Mouse (Mus musculus): ENCODE data around the gene Sf3a2. TPM values are rescaled to one million over a fixed set of nuclear protein-coding genes. Genes with fewer than 3 reads are reported as not detected.

Sf3a2 gene
- polyA plus RNA-seq, 1 experiment from 2014 or later, result 39.0 TPM

- WGBS, result 56% methylated on average over 7 of the region's 7 CpGs
- no peak for ATAC-seq
- TF ChIP-seq CTCF (IDR thresholded peaks at IDR 0.05; ENCODE audit: low read depth), result no peak
- H3K9ac ChIP-seq (ENCODE audit: low read depth, low read length), result no peak overlapping the region
- no peak overlapping the region for H3K27ac ChIP-seq (ENCODE audit: low read depth, low read length)
- no peaks in the 10 kb centered on the region for H3K9me3 ChIP-seq (ENCODE audit: control insufficient read depth)
- no peak overlapping the region for H3K4me2 ChIP-seq (replicated peaks; ENCODE audit: low read depth)
- H3K27me3 ChIP-seq (replicated peaks; ENCODE audit: control insufficient read depth, insufficient read depth, low read length), result peaks cover 39% of the 10 kb centered on the region
- H3K4me1 ChIP-seq (replicated peaks; ENCODE audit: control insufficient read depth, insufficient read depth, low read length), result no peaks in the 10 kb centered on the region
- no peaks in the 10 kb centered on the region for H3K36me3 ChIP-seq (ENCODE audit: control insufficient read depth, insufficient read depth)
- H3K4me3 ChIP-seq (ENCODE audit: low read depth, low read length), result no peak overlapping the region
Measured at GRCm38 (mm10) chr10:80836949-80837379, 39.0 kb downstream of the Sf3a2 start.

- Histone ChIP-seq H3K4me1 (replicated peaks; ENCODE audit: control insufficient read depth, insufficient read depth, low read length) (no peaks in the 10 kb centered on the region), H3K36me3 (ENCODE audit: control insufficient read depth, insufficient read depth) (no peaks in the 10 kb centered on the region), H3K27me3 (replicated peaks; ENCODE audit: control insufficient read depth, insufficient read depth, low read length) (peaks cover 45% of the 10 kb centered on the region), H3K9ac (ENCODE audit: low read depth, low read length) (no peak overlapping the region), H3K27ac (ENCODE audit: low read depth, low read length) (no peak overlapping the region), H3K4me2 (replicated peaks; ENCODE audit: low read depth) (no peak overlapping the region), H3K9me3 (ENCODE audit: control insufficient read depth) (no peaks in the 10 kb centered on the region), H3K4me3 (ENCODE audit: low read depth, low read length) (no peak overlapping the region)
- no peak for TF ChIP-seq CTCF (IDR thresholded peaks at IDR 0.05; ENCODE audit: low read depth)
- 12% methylated on average over 2 of the region's 2 CpGs for WGBS
- ATAC-seq, result no peak
Measured at GRCm38 (mm10) chr10:80837827-80838226, 39.8 kb downstream of the Sf3a2 start.

DNA sequence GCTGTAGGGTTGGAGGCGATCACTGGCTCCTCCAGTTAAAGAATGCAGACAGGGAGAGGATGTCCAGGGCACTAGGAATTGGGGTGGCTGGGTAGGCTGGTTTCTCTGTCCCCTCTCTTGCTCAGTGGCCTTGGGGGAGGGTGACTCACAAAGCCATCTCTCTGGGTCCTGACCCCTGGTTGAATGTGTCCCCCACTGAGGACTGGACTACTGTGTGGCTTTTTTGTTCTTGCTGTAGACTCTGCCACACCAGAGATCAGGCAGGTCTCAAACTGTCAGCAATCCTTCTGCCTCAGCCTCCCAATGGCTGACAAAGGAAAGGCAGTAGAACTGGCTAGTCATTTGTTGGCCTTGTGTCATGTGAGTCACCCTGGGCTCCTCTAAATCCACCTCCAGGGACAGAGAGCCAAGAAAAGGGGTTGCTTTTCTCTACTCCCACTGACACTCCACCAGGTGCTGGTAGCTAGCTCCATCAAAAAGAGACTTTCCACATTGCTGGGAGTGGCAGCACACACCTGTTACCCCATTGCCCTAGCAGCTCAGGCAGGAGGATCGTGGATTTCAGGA lies 40.4 kb downstream of the Sf3a2 start:
- H3K4me1 ChIP-seq (replicated peaks; ENCODE audit: control insufficient read depth, insufficient read depth, low read length), result no peaks in the 10 kb centered on the region
- H3K9me3 ChIP-seq (ENCODE audit: control insufficient read depth), result no peaks in the 10 kb centered on the region
- no peak for TF ChIP-seq CTCF (IDR thresholded peaks at IDR 0.05; ENCODE audit: low read depth)
- no peaks in the 10 kb centered on the region for H3K36me3 ChIP-seq (ENCODE audit: control insufficient read depth, insufficient read depth)
- peaks cover 50% of the 10 kb centered on the region for H3K27me3 ChIP-seq (replicated peaks; ENCODE audit: control insufficient read depth, insufficient read depth, low read length)
- H3K4me3 ChIP-seq (ENCODE audit: low read depth, low read length), result no peak overlapping the region
- WGBS, result 70% methylated on average over 2 of the region's 2 CpGs
- H3K9ac ChIP-seq (ENCODE audit: low read depth, low read length), result no peak overlapping the region
- H3K27ac ChIP-seq (ENCODE audit: low read depth, low read length), result no peak overlapping the region
- no peak for ATAC-seq
- H3K4me2 ChIP-seq (replicated peaks; ENCODE audit: low read depth), result no peak overlapping the region

DNA sequence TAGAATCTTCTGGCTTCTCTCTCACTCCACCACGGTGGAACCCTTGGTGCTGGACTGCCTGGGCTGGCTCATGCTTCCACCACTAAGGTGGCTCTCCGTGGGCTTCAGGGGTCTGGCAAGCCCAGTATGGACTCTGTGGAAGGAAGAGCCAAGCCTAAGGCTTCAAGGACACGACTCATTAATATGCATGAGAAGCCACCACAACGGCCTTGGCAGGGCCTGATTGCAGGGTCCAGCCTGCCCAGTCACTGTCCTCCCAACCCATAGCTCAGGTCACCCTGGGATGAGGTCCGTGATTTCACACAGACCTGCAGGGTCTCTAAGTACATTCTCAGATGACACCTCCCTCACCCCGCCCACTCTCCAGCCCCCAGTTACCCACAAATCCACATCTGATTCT lies 41.9 kb downstream of the Sf3a2 start:
- Histone ChIP-seq H3K36me3 (ENCODE audit: control insufficient read depth, insufficient read depth) (no peaks in the 10 kb centered on the region), H3K27ac (ENCODE audit: low read depth, low read length) (no peak overlapping the region), H3K27me3 (replicated peaks; ENCODE audit: control insufficient read depth, insufficient read depth, low read length) (peaks cover 49% of the 10 kb centered on the region), H3K4me1 (replicated peaks; ENCODE audit: control insufficient read depth, insufficient read depth, low read length) (no peaks in the 10 kb centered on the region), H3K9ac (ENCODE audit: low read depth, low read length) (no peak overlapping the region), H3K4me3 (ENCODE audit: low read depth, low read length) (no peak overlapping the region), H3K4me2 (replicated peaks; ENCODE audit: low read depth) (no peak overlapping the region), H3K9me3 (ENCODE audit: control insufficient read depth) (no peaks in the 10 kb centered on the region)
- 53% methylated on average over 6 of the region's 6 CpGs for WGBS
- ATAC-seq, result no peak
- no peak for TF ChIP-seq CTCF (IDR thresholded peaks at IDR 0.05; ENCODE audit: low read depth)

- Histone ChIP-seq H3K9me3 (ENCODE audit: control insufficient read depth) (no peaks in the 10 kb centered on the region), H3K27ac (ENCODE audit: low read depth, low read length) (no peak overlapping the region), H3K4me3 (ENCODE audit: low read depth, low read length) (no peak overlapping the region), H3K27me3 (replicated peaks; ENCODE audit: control insufficient read depth, insufficient read depth, low read length) (peaks cover 40% of the 10 kb centered on the region), H3K4me2 (replicated peaks; ENCODE audit: low read depth) (no peak overlapping the region), H3K9ac (ENCODE audit: low read depth, low read length) (no peak overlapping the region), H3K4me1 (replicated peaks; ENCODE audit: control insufficient read depth, insufficient read depth, low read length) (no peaks in the 10 kb centered on the region), H3K36me3 (ENCODE audit: control insufficient read depth, insufficient read depth) (no peaks in the 10 kb centered on the region)
- 58% methylated on average over 2 of the region's 2 CpGs for WGBS
- no peak for TF ChIP-seq CTCF (IDR thresholded peaks at IDR 0.05; ENCODE audit: low read depth)
- no peak for ATAC-seq
Measured at GRCm38 (mm10) chr10:80841685-80842084, 43.7 kb downstream of the Sf3a2 start.

DNA sequence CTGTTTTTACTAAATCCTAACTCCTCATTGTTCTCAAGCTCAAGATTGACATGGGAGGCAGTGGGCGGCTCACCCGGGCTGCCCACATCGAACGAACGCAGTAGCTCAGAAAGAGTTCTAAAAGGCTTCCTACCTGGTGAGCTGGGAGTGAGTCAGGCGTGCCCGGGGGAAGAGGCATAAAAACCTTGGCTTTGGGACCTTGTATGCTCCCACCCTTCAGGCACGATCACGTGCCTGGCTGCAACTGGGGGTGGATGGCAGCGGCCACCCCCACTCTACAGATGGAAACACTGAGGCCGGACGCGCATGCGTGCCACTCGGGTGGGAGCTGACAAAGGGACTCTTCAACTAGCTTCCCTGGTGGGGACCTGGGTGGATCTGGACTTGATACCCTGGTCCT lies 44.3 kb downstream of the Sf3a2 start:
- Histone ChIP-seq H3K9ac (ENCODE audit: low read depth, low read length) (no peak overlapping the region), H3K27me3 (replicated peaks; ENCODE audit: control insufficient read depth, insufficient read depth, low read length) (peaks cover 34% of the 10 kb centered on the region), H3K4me2 (replicated peaks; ENCODE audit: low read depth) (no peak overlapping the region), H3K9me3 (ENCODE audit: control insufficient read depth) (no peaks in the 10 kb centered on the region), H3K36me3 (ENCODE audit: control insufficient read depth, insufficient read depth) (no peaks in the 10 kb centered on the region), H3K27ac (ENCODE audit: low read depth, low read length) (no peak overlapping the region), H3K4me3 (ENCODE audit: low read depth, low read length) (no peak overlapping the region), H3K4me1 (replicated peaks; ENCODE audit: control insufficient read depth, insufficient read depth, low read length) (no peaks in the 10 kb centered on the region)
- WGBS, result 81% methylated on average over 15 of the region's 15 CpGs
- no peak for TF ChIP-seq CTCF (IDR thresholded peaks at IDR 0.05; ENCODE audit: low read depth)
- no peak for ATAC-seq
